Mouse (Mus musculus) lung, postnatal 0 days (tissue): ENCODE measurements at regions not wholly inside any gene's neighbourhood (a gene's known extent, or its start where the extent isn't known, plus 50 kb on each side); places are given as distances from the start of the nearest gene placed in this dataset.
A peak's percentile ranks its signal among the peaks of the same experiment; 100 is the strongest.
"Not testable (repeated sequence)": the region's sequence is repeated elsewhere in the genome, so short reads cannot be mapped to it uniquely, and the experiment has no call there.

ENCODE experiments used
- ATAC-seq: fragments of 200-750 bp; cut with Nextera tagmentation; 2 replicates; pipeline ENCODE4 v1.8.0; 2017; ENCODE audit warnings: moderate library complexity
- DNase-seq: peaks from one replicate; pipeline ENCODE4 v3.0.0-alpha.2; 2016; ENCODE audit warnings: low spot score
- H3K27ac ChIP-seq: fragments of 300-500 bp; sonication (generic); 2 replicates; pipeline ENCODE4 v1.5.1; 2014; ENCODE audit warnings: antibody characterized with exemption, mild to moderate bottlenecking, low read length, mixed read lengths
- H3K27me3 ChIP-seq: fragments of 300-500 bp; sonication (generic); replicated peaks from 2 replicates; pipeline ENCODE4 v1.6.1; 2014; ENCODE audit warnings: low read length, mixed read lengths; ENCODE audit not compliant: insufficient read depth
- H3K36me3 ChIP-seq: fragments of 300-500 bp; sonication (generic); 2 replicates; pipeline ENCODE4 v1.6.1; 2014; ENCODE audit warnings: low read length, mixed read lengths; ENCODE audit not compliant: insufficient read depth
- H3K4me1 ChIP-seq: fragments of 300-500 bp; sonication (generic); 2 replicates; pipeline ENCODE4 v1.6.1; 2014; ENCODE audit warnings: antibody characterized with exemption, low read depth, low read length, mixed read lengths; ENCODE audit not compliant: insufficient read depth
- H3K4me2 ChIP-seq: fragments of 300-500 bp; sonication (generic); replicated peaks from 2 replicates; pipeline ENCODE4 v1.6.1; 2014; ENCODE audit warnings: low read depth, mild to moderate bottlenecking, low read length, moderate library complexity, mixed read lengths
- H3K4me3 ChIP-seq: fragments of 300-500 bp; sonication (generic); 2 replicates; pipeline ENCODE4 v1.5.1; 2014; ENCODE audit warnings: low read depth, low read length
- H3K9ac ChIP-seq: fragments of 300-500 bp; sonication (generic); replicated peaks from 2 replicates; pipeline ENCODE4 v1.6.1; 2014; ENCODE audit warnings: low read depth, mild to moderate bottlenecking
- H3K9me3 ChIP-seq: fragments of 300-500 bp; sonication (generic); 2 replicates; pipeline ENCODE4 v1.6.1; 2016; ENCODE audit warnings: low read length, mixed read lengths
- CTCF ChIP-seq: IDR thresholded peaks from 2 replicates; pipeline ENCODE4 v1.5.1; 2016; ENCODE audit warnings: antibody characterized with exemption, mild to moderate bottlenecking
- EP300 ChIP-seq: IDR thresholded peaks from 2 replicates; pipeline ENCODE4 v1.6.1; 2016; ENCODE audit warnings: antibody characterized with exemption, mild to moderate bottlenecking, control low read depth
- WGBS: fragments of 180-500 bp; shearing (Covaris S2); extraction: QIAGEN DNeasy Blood & Tissue Kit; methylation state at CpG from one replicate; pipeline ENCODE4 v1.1.7; 2014; 5-methylcytosine and 5-hydroxymethylcytosine counted together

- Histone ChIP-seq H3K4me3 (no peak overlapping the region), H3K4me2 (no peak overlapping the region), H3K36me3 (no peaks in the 10 kb centered on the region), H3K9ac (no peak overlapping the region), H3K27me3 (no peaks in the 10 kb centered on the region), H3K9me3 (no peaks in the 10 kb centered on the region), H3K27ac (no peak overlapping the region), H3K4me1 (no peaks in the 10 kb centered on the region)
- peak; percentile 66 for TF ChIP-seq CTCF
- TF ChIP-seq EP300: no peak
- DNase-seq: peak; percentile 55
- peak; percentile 38 for ATAC-seq
Observed at GRCm38 (mm10) chr1:164744955-164745608, 51.4 kb upstream of the Dpt start.

GRCm38 (mm10) chr1:164744499-164744898 lies 51.9 kb upstream of the Dpt start:
- no peak for DNase-seq
- 61% methylated on average over 3 of the region's 3 CpGs for WGBS
- no peaks in the 10 kb centered on the region for H3K9me3 ChIP-seq
- H3K4me2 ChIP-seq: no peak overlapping the region
- no peak overlapping the region for H3K9ac ChIP-seq
- no peaks in the 10 kb centered on the region for H3K36me3 ChIP-seq
- ATAC-seq: no peak
- H3K27ac ChIP-seq: no peak overlapping the region
- H3K4me1 ChIP-seq: no peaks in the 10 kb centered on the region
- no peak overlapping the region for H3K4me3 ChIP-seq
- H3K27me3 ChIP-seq: no peaks in the 10 kb centered on the region
- TF ChIP-seq EP300 (no peak), CTCF (no peak)

- not testable (repeated sequence) for H3K4me3 ChIP-seq, H3K4me2 ChIP-seq, H3K27ac ChIP-seq, H3K27me3 ChIP-seq, H3K9me3 ChIP-seq, DNase-seq, ATAC-seq, H3K36me3 ChIP-seq, H3K9ac ChIP-seq, H3K4me1 ChIP-seq
- 95% methylated on average over 8 of the region's 9 CpGs for WGBS
Observed at GRCm38 (mm10) chr1:164742897-164743296, 53.5 kb upstream of the Dpt start.

- Histone ChIP-seq H3K27ac (no peak overlapping the region), H3K4me1 (no peaks in the 10 kb centered on the region), H3K4me3 (no peak overlapping the region), H3K27me3 (no peaks in the 10 kb centered on the region), H3K9me3 (no peaks in the 10 kb centered on the region), H3K9ac (no peak overlapping the region), H3K36me3 (no peaks in the 10 kb centered on the region), H3K4me2 (no peak overlapping the region)
- ATAC-seq (no peak), DNase-seq (no peak)
- TF ChIP-seq EP300 (no peak), CTCF (no peak)
- WGBS: 62% methylated on average over 1 of the region's 1 CpGs
Observed at GRCm38 (mm10) chr1:164735646-164736045, 60.8 kb upstream of the Dpt start.

GRCm38 (mm10) chr1:164733741-164734140 lies 62.7 kb upstream of the Dpt start:
- 78% methylated on average over 3 of the region's 3 CpGs for WGBS
- no peaks in the 10 kb centered on the region for H3K27me3 ChIP-seq
- H3K4me2 ChIP-seq: no peak overlapping the region
- no peaks in the 10 kb centered on the region for H3K36me3 ChIP-seq
- no peaks in the 10 kb centered on the region for H3K4me1 ChIP-seq
- no peak for ATAC-seq
- TF ChIP-seq EP300 (no peak), CTCF (no peak)
- no peak overlapping the region for H3K27ac ChIP-seq
- no peaks in the 10 kb centered on the region for H3K9me3 ChIP-seq
- no peak for DNase-seq
- no peak overlapping the region for H3K4me3 ChIP-seq
- H3K9ac ChIP-seq: no peak overlapping the region

GRCm38 (mm10) chr1:164722054-164722453 lies 74.4 kb upstream of the Dpt start:
- no peak for DNase-seq

GRCm38 (mm10) chr1:164714905-164715304 lies 81.5 kb upstream of the Dpt start:
- H3K9ac ChIP-seq: no peak overlapping the region
- H3K36me3 ChIP-seq: no peaks in the 10 kb centered on the region
- no peaks in the 10 kb centered on the region for H3K4me1 ChIP-seq
- no peaks in the 10 kb centered on the region for H3K9me3 ChIP-seq
- H3K27ac ChIP-seq: 0 out of 2 replicates have a peak overlapping the region, but pooled peaks have one; percentile 4
- DNase-seq: no peak
- TF ChIP-seq EP300 (no peak), CTCF (no peak)
- no peak for ATAC-seq
- no peak overlapping the region for H3K4me2 ChIP-seq
- WGBS: 48% methylated on average over 2 of the region's 2 CpGs
- no peak overlapping the region for H3K4me3 ChIP-seq
- no peaks in the 10 kb centered on the region for H3K27me3 ChIP-seq

More at GRCm38 (mm10) chr1:164722054-164722453, 74.4 kb upstream of the Dpt start:
- ATAC-seq: no peak
- no peaks in the 10 kb centered on the region for H3K27me3 ChIP-seq
- no peak for TF ChIP-seq EP300
- no peak for TF ChIP-seq CTCF
- H3K9me3 ChIP-seq: no peaks in the 10 kb centered on the region
- H3K9ac ChIP-seq: no peak overlapping the region
- H3K27ac ChIP-seq: no peak overlapping the region
- no peak overlapping the region for H3K4me3 ChIP-seq
- no peak overlapping the region for H3K4me2 ChIP-seq
- no peaks in the 10 kb centered on the region for H3K36me3 ChIP-seq
- 33% methylated on average over 1 of the region's 1 CpGs for WGBS
- H3K4me1 ChIP-seq: no peaks in the 10 kb centered on the region
